Mouse (Mus musculus) C2C12 (cell line): ENCODE data around the gene Bclaf3. TPM values are rescaled to one million over a fixed set of nuclear protein-coding genes. Genes with fewer than 3 reads are reported as not detected.

Experiments used
- H3K27me3 ChIP-seq: one replicate; pipeline ENCODE4 v1.6.1; 2011; ENCODE audit not compliant: control insufficient read depth, insufficient read depth, insufficient read length
- H3K36me3 ChIP-seq: one replicate; pipeline ENCODE4 v1.6.1; 2011; ENCODE audit not compliant: control insufficient read depth, insufficient read depth
- H3K4me3 ChIP-seq: one replicate; pipeline ENCODE4 v1.5.1; 2011; ENCODE audit warnings: mild to moderate bottlenecking, control low read depth; ENCODE audit not compliant: poor library complexity, insufficient read depth, severe bottlenecking
- H3K79me2 ChIP-seq: one replicate; pipeline ENCODE4 v1.6.1; 2011; ENCODE audit not compliant: control insufficient read depth, insufficient read depth
- H3K79me3 ChIP-seq: one replicate; pipeline ENCODE4 v1.6.1; 2011; ENCODE audit warnings: low read depth, control low read depth
- H3ac ChIP-seq: one replicate; pipeline ENCODE3; 2011; ENCODE audit warnings: low read depth; ENCODE audit not compliant: control insufficient read depth, insufficient read length
- CEBPB ChIP-seq: IDR thresholded peaks from one replicate; pipeline ENCODE4 v1.6.1; 2011; ENCODE audit warnings: low read depth, mild to moderate bottlenecking, control low read depth, moderate library complexity
- CTCF ChIP-seq: IDR thresholded peaks from one replicate; pipeline ENCODE4 v1.5.1; 2011; ENCODE audit not compliant: control insufficient read depth, insufficient read depth, insufficient read length
- FOSL1 ChIP-seq: IDR thresholded peaks from one replicate; pipeline ENCODE4 v1.8.0; 2011; ENCODE audit warnings: mild to moderate bottlenecking, low read length; ENCODE audit not compliant: poor library complexity, insufficient read depth, severe bottlenecking
- MAX ChIP-seq: IDR thresholded peaks from one replicate; pipeline ENCODE4 v1.6.1; 2011; ENCODE audit warnings: mild to moderate bottlenecking, control low read depth
- MYOD1 ChIP-seq: IDR thresholded peaks from one replicate; pipeline ENCODE4 v1.6.1; 2011; ENCODE audit warnings: low read depth; ENCODE audit not compliant: control insufficient read depth, insufficient read length
- MYOG ChIP-seq: IDR thresholded peaks from one replicate; pipeline ENCODE4 v1.6.1; 2011; ENCODE audit not compliant: control insufficient read depth, insufficient read length; ENCODE audit errors: extremely low read depth
- USF1 ChIP-seq: IDR thresholded peaks from one replicate; pipeline ENCODE4 v1.6.1; 2011; ENCODE audit warnings: low read depth, mild to moderate bottlenecking, control low read depth, moderate library complexity
- polyA plus RNA-seq: library from polyadenylated mRNA; unstranded; fragments of >200 nt; fragmentation: generic; extraction: Trizol; gene quantifications from one replicate; pipeline ENCODE4 v1.2.1, GENCODE M21; 2012; ENCODE audit warnings: missing spikeins

The Bclaf3 gene
- polyA plus RNA-seq, 1 experiment, result 2.3 TPM

- H3K27me3 ChIP-seq, result no peaks in the 10 kb centered on the region
- H3K79me2 ChIP-seq, result no peaks in the 10 kb centered on the region
- no peaks in the 10 kb centered on the region for H3K79me3 ChIP-seq
- no peak overlapping the region for H3ac ChIP-seq
- TF ChIP-seq CEBPB (no peak), MYOG (no peak), USF1 (no peak), CTCF (no peak), MYOD1 (no peak), MAX (no peak), FOSL1 (no peak)
- no peaks in the 10 kb centered on the region for H3K36me3 ChIP-seq
- H3K4me3 ChIP-seq, result no peak overlapping the region
Measured at GRCm38 (mm10) chrX:159509847-159510715, 16.4 kb upstream of the Bclaf3 start.

- TF ChIP-seq FOSL1 (no peak), MAX (no peak), MYOD1 (no peak), USF1 (no peak), CEBPB (no peak), MYOG (no peak), CTCF (no peak)
- Histone ChIP-seq H3ac (no peak overlapping the region), H3K36me3 (no peaks in the 10 kb centered on the region), H3K27me3 (no peaks in the 10 kb centered on the region), H3K79me3 (no peaks in the 10 kb centered on the region), H3K79me2 (no peaks in the 10 kb centered on the region), H3K4me3 (no peak overlapping the region)
Measured at GRCm38 (mm10) chrX:159510716-159511051, 15.8 kb upstream of the Bclaf3 start.

GRCm38 (mm10) chrX:159515599-159515998, 10.9 kb upstream of the Bclaf3 start:
- Histone ChIP-seq H3K79me2 (no peaks in the 10 kb centered on the region), H3K4me3 (no peak overlapping the region), H3K27me3 (no peaks in the 10 kb centered on the region), H3K36me3 (no peaks in the 10 kb centered on the region), H3K79me3 (no peaks in the 10 kb centered on the region), H3ac (no peak overlapping the region)
- TF ChIP-seq CTCF (no peak), MYOG (no peak), USF1 (no peak), MAX (no peak), CEBPB (no peak), MYOD1 (no peak)

GRCm38 (mm10) chrX:159521780-159522179, 4.7 kb upstream of the Bclaf3 start:
- TF ChIP-seq MYOG (no peak), FOSL1 (no peak), USF1 (no peak), MAX (no peak)
- H3K27me3 ChIP-seq, result no peaks in the 10 kb centered on the region
- H3K79me3 ChIP-seq, result no peaks in the 10 kb centered on the region
- H3K79me2 ChIP-seq, result no peaks in the 10 kb centered on the region
- no peaks in the 10 kb centered on the region for H3K36me3 ChIP-seq
- H3ac ChIP-seq, result no peak overlapping the region
- H3K4me3 ChIP-seq, result no peak overlapping the region

- Histone ChIP-seq H3K36me3 (no peaks in the 10 kb centered on the region), H3K4me3 (no peak overlapping the region), H3K27me3 (no peaks in the 10 kb centered on the region), H3ac (no peak overlapping the region), H3K79me2 (no peaks in the 10 kb centered on the region), H3K79me3 (no peaks in the 10 kb centered on the region)
- TF ChIP-seq MYOD1 (no peak), CTCF (no peak), USF1 (no peak), CEBPB (no peak)
Measured at GRCm38 (mm10) chrX:159522651-159523050, 3.8 kb upstream of the Bclaf3 start.

GRCm38 (mm10) chrX:159532427-159532810, 5.9 kb downstream of the Bclaf3 start:
- peak overlapping the region; percentile 53 for H3K4me3 ChIP-seq
- H3K27me3 ChIP-seq, result no peaks in the 10 kb centered on the region
- TF ChIP-seq MYOD1 (no peak), CTCF (peak; percentile 32)
- H3K79me2 ChIP-seq, result peaks cover 36% of the 10 kb centered on the region
- peak overlapping the region; percentile 68 for H3ac ChIP-seq
- no peaks in the 10 kb centered on the region for H3K36me3 ChIP-seq
- peaks cover 25% of the 10 kb centered on the region for H3K79me3 ChIP-seq
